Mouse (Mus musculus) G1E-ER4 (cell line): Measurements from ENCODE around the gene Srp68. TPM values are rescaled to one million over a fixed set of nuclear protein-coding genes. Genes with fewer than 3 reads are reported as not detected.

Experiments
- GATA1 ChIP-seq: IDR thresholded peaks from one replicate; pipeline ENCODE4 v1.8.0; 2012; ENCODE audit warnings: low read length, inconsistent platforms
- polyA plus RNA-seq: library from polyadenylated mRNA; stranded (reverse); fragments of >175 nt; gene quantifications from 2 replicates; pipeline ENCODE4 v1.2.3, GENCODE M21; 2012

The Srp68 gene
- polyA plus RNA-seq, 1 experiment, result 70.9 TPM

DNA sequence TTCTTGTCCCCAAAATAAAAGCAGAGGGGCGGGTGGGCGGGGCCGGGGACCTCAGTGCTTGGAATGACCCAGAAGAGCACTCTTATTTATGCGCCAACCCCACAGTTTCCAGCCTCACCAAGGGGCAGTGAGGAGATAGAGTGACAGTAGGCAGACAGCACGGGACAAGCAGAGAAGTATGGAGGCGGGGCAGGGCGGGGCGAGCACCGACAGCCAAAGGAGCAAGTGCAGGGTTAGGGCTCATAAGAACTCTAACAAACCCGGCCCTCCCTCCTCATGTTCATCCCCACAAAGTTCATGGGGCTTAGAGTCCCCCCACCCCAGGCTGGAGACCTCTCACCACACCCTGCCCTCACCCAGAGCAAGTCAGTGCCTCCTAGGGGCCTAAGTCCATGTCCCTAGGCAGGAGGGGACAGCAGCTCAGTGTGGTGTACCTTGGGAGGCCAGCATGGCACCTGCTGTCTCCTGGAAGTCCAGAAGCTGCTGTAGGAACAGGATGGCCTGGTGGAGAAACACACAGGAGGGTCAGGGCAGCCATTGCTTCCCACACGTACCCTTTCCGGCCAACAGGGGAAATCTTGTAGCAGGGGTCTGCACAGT, 19.6 kb upstream of the Srp68 start:
- TF ChIP-seq GATA1, result no peak

DNA sequence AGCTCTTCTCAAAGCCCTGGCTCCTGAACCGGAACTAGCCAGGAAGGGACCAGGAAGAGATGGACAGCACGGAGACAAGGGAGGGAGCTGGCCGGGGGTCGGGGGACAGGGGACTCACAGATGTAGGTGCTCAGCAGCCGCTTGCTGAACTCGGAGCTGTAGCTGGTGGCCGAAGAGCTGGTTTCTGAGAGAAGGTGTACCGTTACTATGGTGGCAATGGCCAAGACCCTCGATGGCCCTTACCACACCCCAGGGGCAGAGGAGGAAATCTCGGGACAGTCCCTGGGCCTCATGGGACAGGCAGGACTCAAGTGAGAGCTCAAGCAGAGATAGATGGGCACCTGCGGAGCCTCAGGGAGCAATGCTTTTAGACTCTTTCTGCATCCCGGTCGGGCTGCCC, 18.4 kb upstream of the Srp68 start:
- TF ChIP-seq GATA1, result no peak

DNA sequence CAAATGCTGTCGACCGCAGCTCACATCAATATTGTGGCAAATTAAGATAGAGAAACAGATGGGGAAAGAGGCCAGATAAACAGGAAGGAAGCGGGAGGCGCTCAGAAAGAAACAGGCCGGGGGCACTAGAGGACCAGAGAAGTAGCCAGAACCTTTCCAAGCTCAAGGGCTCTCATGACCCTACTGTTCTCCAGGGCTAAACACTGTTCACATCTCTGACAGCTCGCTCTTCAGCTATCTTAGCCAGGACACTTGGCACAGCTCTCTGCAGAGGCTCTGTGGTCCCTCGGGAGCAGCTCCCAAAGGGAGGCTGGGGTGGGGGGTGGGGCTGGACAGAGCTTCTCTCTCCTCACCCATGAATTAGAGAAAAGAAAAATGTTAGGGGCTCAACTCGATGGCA, 16.5 kb upstream of the Srp68 start:
- TF ChIP-seq GATA1, result no peak

DNA sequence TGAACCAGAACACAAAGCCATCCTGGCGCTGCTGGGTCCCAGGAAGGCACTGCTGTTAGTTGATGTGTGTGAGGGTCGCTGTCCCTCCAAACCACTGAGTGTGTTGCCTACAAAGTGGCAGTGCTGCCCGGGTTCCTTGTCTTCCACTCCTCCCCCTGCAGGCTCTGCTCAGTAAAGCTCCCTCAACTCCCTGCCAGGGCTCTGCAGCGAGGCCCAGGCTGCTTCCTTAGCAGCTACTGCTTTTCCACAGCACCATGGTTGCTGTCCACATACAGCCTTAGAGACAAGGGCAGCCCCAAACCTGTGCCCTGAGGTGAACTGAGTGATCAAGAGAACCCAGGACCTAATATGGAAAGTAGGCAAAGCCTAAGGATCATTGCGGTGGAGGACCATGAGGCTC, 13.3 kb upstream of the Srp68 start:
- TF ChIP-seq GATA1, result no peak

GRCm38 (mm10) chr11:116285770-116286191, 11.8 kb upstream of the Srp68 start:
- TF ChIP-seq GATA1, result no peak

DNA sequence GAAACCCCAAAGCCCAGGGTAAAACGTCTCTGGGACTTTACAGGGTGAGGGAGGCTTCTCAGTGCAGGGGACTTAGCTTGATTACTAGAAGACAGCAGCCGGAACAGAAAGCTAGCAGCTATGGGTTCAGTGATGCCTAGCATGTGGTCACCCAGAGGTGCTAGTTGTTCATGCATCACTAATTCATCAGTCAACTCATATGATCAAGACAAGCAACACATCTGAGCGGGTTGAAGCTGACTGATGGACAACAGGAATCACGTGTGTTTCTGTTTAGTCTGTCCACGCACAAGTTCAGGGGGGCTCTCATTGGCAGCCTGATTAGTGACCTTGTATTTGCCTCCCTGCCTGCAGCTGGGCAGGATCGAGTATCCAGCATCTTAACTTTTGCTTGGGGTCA, 10.0 kb upstream of the Srp68 start:
- TF ChIP-seq GATA1, result no peak

DNA sequence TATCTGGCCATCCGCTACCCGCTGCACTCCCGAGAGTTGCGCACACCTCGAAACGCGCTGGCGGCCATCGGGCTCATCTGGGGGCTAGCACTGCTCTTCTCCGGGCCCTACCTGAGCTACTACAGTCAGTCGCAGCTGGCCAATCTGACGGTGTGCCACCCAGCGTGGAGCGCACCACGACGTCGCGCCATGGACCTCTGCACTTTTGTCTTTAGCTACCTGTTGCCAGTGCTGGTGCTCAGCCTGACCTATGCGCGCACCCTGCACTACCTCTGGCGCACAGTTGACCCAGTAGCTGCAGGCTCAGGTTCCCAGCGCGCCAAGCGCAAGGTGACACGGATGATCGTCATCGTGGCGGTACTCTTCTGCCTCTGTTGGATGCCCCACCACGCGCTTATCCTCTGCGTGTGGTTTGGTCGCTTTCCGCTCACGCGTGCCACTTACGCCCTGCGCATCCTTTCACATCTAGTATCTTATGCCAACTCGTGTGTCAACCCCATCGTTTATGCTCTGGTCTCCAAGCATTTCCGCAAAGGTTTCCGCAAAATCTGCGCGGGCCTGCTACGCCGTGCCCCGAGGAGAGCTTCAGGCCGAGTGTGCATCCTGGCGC, 9.0 kb upstream of the Srp68 start:
- TF ChIP-seq GATA1, result no peak

DNA sequence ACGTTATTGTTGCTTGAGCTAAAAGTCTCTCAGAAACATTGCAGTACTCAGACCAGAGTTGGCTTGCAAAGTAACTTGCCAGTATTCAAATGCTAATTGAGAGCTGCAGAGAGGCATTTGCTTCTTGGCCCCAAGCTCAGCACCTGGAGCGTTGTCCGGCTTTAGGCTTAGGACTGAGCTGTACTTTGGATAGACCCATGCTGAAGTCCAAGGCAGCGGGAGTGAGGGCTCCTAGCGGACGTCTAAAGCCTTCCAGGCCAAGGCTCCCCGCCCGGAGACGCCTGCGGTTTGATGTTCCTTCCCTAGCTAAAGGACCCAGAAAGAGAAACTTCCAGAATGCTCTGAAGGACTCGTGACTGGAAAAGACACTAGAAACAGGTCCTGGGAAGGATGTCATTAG, 8.1 kb upstream of the Srp68 start:
- TF ChIP-seq GATA1, result no peak

DNA sequence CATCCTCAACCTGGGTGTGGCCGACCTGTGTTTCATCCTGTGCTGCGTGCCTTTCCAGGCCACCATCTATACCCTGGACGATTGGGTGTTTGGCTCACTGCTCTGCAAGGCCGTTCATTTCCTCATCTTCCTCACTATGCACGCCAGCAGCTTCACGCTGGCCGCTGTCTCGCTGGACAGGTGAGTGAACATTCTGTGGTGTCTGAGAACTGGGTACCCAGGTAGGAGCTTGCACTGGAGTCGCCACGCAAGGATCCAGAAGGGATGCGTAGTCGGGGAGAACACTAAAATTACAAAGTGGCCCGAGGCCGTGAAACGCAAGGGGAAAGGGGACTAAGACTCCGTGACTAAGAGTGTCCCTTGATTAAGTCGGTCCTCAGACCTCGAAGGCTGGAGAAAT, 7.7 kb upstream of the Srp68 start:
- TF ChIP-seq GATA1, result no peak

DNA sequence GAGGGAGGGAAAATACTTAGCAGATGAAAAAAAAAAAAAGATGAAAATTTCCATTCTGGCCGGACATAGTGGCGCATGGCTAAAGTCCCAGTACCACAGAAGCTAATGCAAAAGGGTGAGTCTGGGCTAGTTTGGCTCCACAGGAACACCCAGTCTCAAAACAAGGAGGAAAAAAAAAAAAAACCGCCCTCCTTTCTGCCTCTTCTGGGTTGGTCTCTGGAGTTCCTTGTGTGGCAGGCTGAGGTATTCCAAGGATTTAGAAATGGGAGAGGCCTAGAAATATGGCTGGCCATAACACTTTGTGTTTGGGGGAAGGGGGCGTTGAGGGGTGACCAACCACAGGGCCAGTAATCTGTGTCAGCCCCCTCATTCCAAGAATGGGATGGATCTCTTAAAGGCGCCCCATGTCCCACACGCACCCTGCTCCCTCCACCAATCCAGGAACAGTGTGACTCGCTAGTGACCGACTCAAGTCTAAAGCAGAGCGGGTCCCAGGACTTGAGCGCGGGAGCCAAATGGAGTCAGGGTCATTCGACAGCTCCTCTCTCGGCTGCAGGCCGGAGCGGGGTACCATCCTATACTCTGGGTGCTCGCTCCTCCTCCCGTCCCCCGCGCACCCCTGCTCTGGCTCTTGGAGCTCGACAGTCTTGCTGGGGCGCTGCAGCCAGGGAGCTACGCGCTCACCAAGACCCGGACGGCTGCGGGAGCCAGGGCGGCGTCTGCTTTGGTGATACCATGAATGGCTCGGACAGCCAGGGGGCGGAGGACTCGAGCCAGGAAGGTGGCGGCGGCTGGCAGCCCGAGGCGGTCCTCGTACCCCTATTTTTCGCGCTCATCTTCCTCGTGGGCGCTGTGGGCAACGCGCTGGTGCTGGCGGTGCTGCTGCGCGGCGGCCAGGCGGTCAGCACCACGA, 7.0 kb upstream of the Srp68 start, which contains the start of gene Galr2:
TSS of gene Galr2 (plus strand) at position 189 of the 913 bp plus-strand sequence.
- TF ChIP-seq GATA1, result no peak

GRCm38 (mm10) chr11:116273469-116274044, 460 bp downstream of the Srp68 start:
- no peak for TF ChIP-seq GATA1

GRCm38 (mm10) chr11:116272589-116273468, 1.2 kb downstream of the Srp68 start:
- no peak for TF ChIP-seq GATA1

DNA sequence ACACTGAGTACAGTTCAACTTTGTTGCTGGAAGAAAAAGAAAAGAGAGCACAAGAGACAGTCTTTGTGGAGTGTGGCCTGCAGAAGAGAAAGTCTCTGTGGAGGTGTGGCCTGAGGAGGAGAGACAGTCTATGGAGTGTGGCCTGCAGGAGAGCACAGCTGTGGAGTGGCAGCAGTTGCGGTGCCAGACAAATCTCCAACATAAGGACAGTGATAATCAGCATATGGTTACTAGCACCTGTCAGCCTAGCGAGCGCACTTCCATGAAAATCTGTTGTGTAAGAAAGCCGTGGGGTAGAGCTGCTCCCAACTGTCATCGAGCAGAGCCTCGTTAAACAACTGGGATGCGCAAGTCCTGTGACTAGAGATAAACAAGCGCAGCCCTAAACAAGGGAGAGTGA, 4.5 kb downstream of the Srp68 start:
- no peak for TF ChIP-seq GATA1

- TF ChIP-seq GATA1, result no peak
Observed at GRCm38 (mm10) chr11:116268313-116268712, 5.7 kb downstream of the Srp68 start.

- TF ChIP-seq GATA1, result no peak
Observed at GRCm38 (mm10) chr11:116267637-116268036, 6.4 kb downstream of the Srp68 start.
